Comparison of ENCODE assay signal across 21 mouse cellular contexts in genomic region chr17:5088822-5089221, GRCm38 (mm10).
A peak's percentile ranks its signal among the peaks of the same experiment; 100 is the strongest.
DNase-seq lines count a peak whose midpoint lies in the region; ATAC-seq and TF ChIP-seq lines count a peak whose summit lies in the region.
"Had no signal": no experiment of that assay in that cellular context is flagged by ENCODE, and none has a peak within 500 bp of the region (broad histone marks: within the 10 kb centered on the region; RNA-seq: fewer than 3 reads in every experiment).

No protein-coding gene starts in this region.

- H3K36me3 ChIP-seq in stomach, embryonic 14.5 days (ENCODE audit: control insufficient read depth, insufficient read depth, low read length): no peaks in the 10 kb centered on the region
- H3K36me3 ChIP-seq in stomach, postnatal 0 days (ENCODE audit: control insufficient read depth, insufficient read depth, low read length): no peaks in the 10 kb centered on the region
- no peaks in the 10 kb centered on the region for H3K36me3 ChIP-seq in stomach, embryonic 15.5 days
- H3K36me3 ChIP-seq: hindbrain, embryonic 15.5 days; lung, embryonic 15.5 days; neural tube, embryonic 12.5 days had no signal

- no peak for TF ChIP-seq CTCF in stomach, postnatal 0 days (IDR thresholded peaks at IDR 0.05; ENCODE audit: low read depth)

- no peaks in the 10 kb centered on the region for H3K9me3 ChIP-seq in stomach, embryonic 14.5 days (ENCODE audit: control insufficient read depth, low read depth, low read length)
- H3K9me3 ChIP-seq in stomach, postnatal 0 days (ENCODE audit: control insufficient read depth, low read length): no peaks in the 10 kb centered on the region
- no peaks in the 10 kb centered on the region for H3K9me3 ChIP-seq in stomach, embryonic 15.5 days
- H3K9me3 ChIP-seq: embryonic facial prominence, embryonic 10.5 days; G1E; hindbrain, embryonic 15.5 days; kidney, embryonic 15.5 days; limb, embryonic 12.5 days; lung, embryonic 15.5 days; midbrain, embryonic 12.5 days; neural tube, embryonic 12.5 days had no signal

- TF ChIP-seq EP300 in stomach, postnatal 0 days (optimal IDR thresholded peaks at IDR 0.05): no peak

- no peak overlapping the region for H3K4me2 ChIP-seq in stomach, embryonic 14.5 days (replicated peaks; ENCODE audit: low read depth, low read length)
- no peak overlapping the region for H3K4me2 ChIP-seq in stomach, postnatal 0 days (replicated peaks; ENCODE audit: low read depth)
- H3K4me2 ChIP-seq in stomach, embryonic 15.5 days: no peak overlapping the region
- H3K4me2 ChIP-seq: hindbrain, embryonic 15.5 days; kidney, embryonic 15.5 days had no signal

- peaks cover 42% of the 10 kb centered on the region for H3K4me1 ChIP-seq in stomach, embryonic 14.5 days (ENCODE audit: control insufficient read depth, insufficient read depth, low read length)
- peaks cover 10% of the 10 kb centered on the region for H3K4me1 ChIP-seq in stomach, postnatal 0 days (replicated peaks; ENCODE audit: control insufficient read depth, insufficient read depth)
- H3K4me1 ChIP-seq in stomach, embryonic 15.5 days: peaks cover 32% of the 10 kb centered on the region

- DNase-seq in stomach, postnatal 0 days (ENCODE audit: low spot score): no peak
- DNase-seq in induced T-regulatory cell, adult 2 months (ENCODE audit: low read depth): peak; percentile 50
- no peak for DNase-seq in cerebellum, postnatal 14 days
- DNase-seq in adrenal gland, postnatal 14 days: no peak
- DNase-seq: cerebellum, postnatal 36 days; gastrocnemius, postnatal 14 days; heart, adult 2 months; heart, postnatal 4 days; right cerebral cortex, adult 18-20 months had no signal

- ATAC-seq in stomach, embryonic 14.5 days (ENCODE audit: insufficient number of reproducible peaks, insufficient read depth, low FRiP score, low read depth): no peak
- no peak for ATAC-seq in stomach, postnatal 0 days (ENCODE audit: low FRiP score, low TSS enrichment)
- ATAC-seq in CD4-positive, CD25-positive, alpha-beta regulatory T cell, adult 4 months: peak; percentile 39
- no peak for ATAC-seq in stomach, embryonic 15.5 days (ENCODE audit: insufficient read depth, low FRiP score, low read depth)

- peak overlapping the region; percentile 61; the same call in 1 of the 2 replicates for H3K27ac ChIP-seq in stomach, embryonic 14.5 days (ENCODE audit: low read length)
- no peak overlapping the region for H3K27ac ChIP-seq in stomach, postnatal 0 days (replicated peaks)
- H3K27ac ChIP-seq in stomach, embryonic 15.5 days: peak overlapping the region; percentile 80; the same call in 1 of the 2 replicates
- H3K27ac ChIP-seq: heart, adult 2 months; hindbrain, embryonic 15.5 days; macrophage; midbrain, embryonic 12.5 days; neural tube, embryonic 12.5 days had no signal

- WGBS in stomach, embryonic 14.5 days: 67% methylated on average over 5 of the region's 5 CpGs
- WGBS in stomach, postnatal 0 days: 75% methylated on average over 5 of the region's 5 CpGs
- 56% methylated on average over 5 of the region's 5 CpGs for WGBS in stomach, embryonic 15.5 days

- no peak overlapping the region for H3K9ac ChIP-seq in stomach, embryonic 14.5 days (replicated peaks; ENCODE audit: low read depth, low read length)
- no peak overlapping the region for H3K9ac ChIP-seq in stomach, postnatal 0 days (ENCODE audit: low read length)
- no peak overlapping the region for H3K9ac ChIP-seq in stomach, embryonic 15.5 days
- H3K9ac ChIP-seq: hindbrain, embryonic 15.5 days; kidney, embryonic 15.5 days; limb, embryonic 12.5 days; lung, embryonic 15.5 days; midbrain, embryonic 12.5 days; neural tube, embryonic 12.5 days had no signal

- no peaks in the 10 kb centered on the region for H3K27me3 ChIP-seq in stomach, embryonic 14.5 days (ENCODE audit: control insufficient read depth, insufficient read depth, low read length)
- H3K27me3 ChIP-seq in stomach, postnatal 0 days (ENCODE audit: control insufficient read depth, insufficient read depth, low read length): no peaks in the 10 kb centered on the region
- H3K27me3 ChIP-seq in stomach, embryonic 15.5 days (replicated peaks): no peaks in the 10 kb centered on the region
- H3K27me3 ChIP-seq: hindbrain, embryonic 15.5 days; kidney, embryonic 15.5 days; limb, embryonic 12.5 days; lung, embryonic 15.5 days; midbrain, embryonic 12.5 days; neural tube, embryonic 12.5 days had no signal

- H3K4me3 ChIP-seq in stomach, embryonic 14.5 days (ENCODE audit: low read depth, low read length): no peak overlapping the region
- H3K4me3 ChIP-seq in stomach, postnatal 0 days (ENCODE audit: low read depth, low read length): no peak overlapping the region
- no peak overlapping the region for H3K4me3 ChIP-seq in stomach, embryonic 15.5 days (replicated peaks)
- H3K4me3 ChIP-seq: embryonic facial prominence, embryonic 10.5 days; heart, adult 2 months; hindbrain, embryonic 15.5 days; kidney, embryonic 15.5 days; limb, embryonic 12.5 days; lung, embryonic 15.5 days; midbrain, embryonic 12.5 days; neural tube, embryonic 12.5 days had no signal
